Comparison of ENCODE assay signal across 24 mouse cellular contexts in genomic region chr4:119472545-119472944, GRCm38 (mm10). TPM values are rescaled to one million over a fixed set of nuclear protein-coding genes. Genes with fewer than 3 reads are reported as not detected.
"Had no signal": no experiment of that assay in that cellular context is flagged by ENCODE, and none has a peak within 500 bp of the region (broad histone marks: within the 10 kb centered on the region; RNA-seq: fewer than 3 reads in every experiment).

No protein-coding gene starts in this region.

- H3K9me3 ChIP-seq: heart, embryonic 13.5 days; heart, embryonic 15.5 days; hindbrain, embryonic 13.5 days; hindbrain, embryonic 15.5 days; limb, embryonic 13.5 days; limb, embryonic 15.5 days; liver, embryonic 12.5 days had no signal

- ATAC-seq: hindbrain, postnatal 0 days; intestine, embryonic 16.5 days; liver, embryonic 12.5 days had no signal

- H3K4me3 ChIP-seq: heart, adult 2 months; heart, embryonic 13.5 days; heart, embryonic 15.5 days; hindbrain, embryonic 13.5 days; hindbrain, embryonic 15.5 days; limb, embryonic 13.5 days; limb, embryonic 15.5 days; liver, embryonic 12.5 days had no signal

- H3K27ac ChIP-seq: heart, adult 2 months; heart, embryonic 13.5 days; heart, embryonic 15.5 days; hindbrain, embryonic 13.5 days; hindbrain, embryonic 15.5 days; hindbrain, postnatal 0 days; limb, embryonic 13.5 days; limb, embryonic 15.5 days; liver, embryonic 12.5 days; liver, embryonic 14.5 days had no signal

- H3K4me1 ChIP-seq: hindbrain, embryonic 13.5 days; hindbrain, embryonic 15.5 days; limb, embryonic 13.5 days; liver, embryonic 12.5 days had no signal

- H3K36me3 ChIP-seq: heart, embryonic 13.5 days; heart, embryonic 15.5 days; limb, embryonic 13.5 days; limb, embryonic 15.5 days; liver, embryonic 12.5 days had no signal

- H3K4me2 ChIP-seq: heart, embryonic 11.5 days; heart, embryonic 13.5 days; heart, embryonic 15.5 days; hindbrain, embryonic 13.5 days; hindbrain, embryonic 15.5 days; limb, embryonic 13.5 days; limb, embryonic 15.5 days; liver, embryonic 12.5 days had no signal

- DNase-seq: gastrocnemius, postnatal 14 days; gastrocnemius, postnatal 36 days; heart, adult 11 months; heart, adult 2 months; heart, postnatal 14 days; heart, postnatal 36 days; kidney, adult 18-20 months; kidney, adult 8-10 months; kidney, postnatal 10 days; layer of hippocampus, adult 9-11 months; layer of hippocampus, postnatal 36 days; left cerebral cortex, postnatal 4 days had no signal

- H3K9ac ChIP-seq: heart, embryonic 13.5 days; heart, embryonic 15.5 days; hindbrain, embryonic 13.5 days; hindbrain, embryonic 15.5 days; limb, embryonic 13.5 days; limb, embryonic 15.5 days; liver, embryonic 12.5 days; liver, embryonic 14.5 days had no signal

- H3K27me3 ChIP-seq: heart, embryonic 13.5 days; heart, embryonic 15.5 days; hindbrain, embryonic 13.5 days; hindbrain, embryonic 15.5 days; limb, embryonic 15.5 days had no signal

RNA-seq across cellular contexts. Expression of gene Rimkla, which starts 19.9 kb away (rescaled TPM):
- polyA plus RNA-seq: liver, adult 2 months had no signal

RNA-seq across cellular contexts. Expression of gene Zmynd12, which starts 49.9 kb away (rescaled TPM):
- polyA plus RNA-seq: heart, embryonic 11.5 days had no signal
